Mouse (Mus musculus) hematopoietic multipotent progenitor cell, adult 10-12 weeks (in vitro differentiated cells): ENCODE results near the gene 2410141K09Rik. TPM values are rescaled to one million over a fixed set of nuclear protein-coding genes. Genes with fewer than 3 reads are reported as not detected.

Source experiments
- polyA plus RNA-seq: library from polyadenylated mRNA; stranded (reverse); fragments of >175 nt; gene quantifications from 2 replicates; pipeline ENCODE4 v1.2.3, GENCODE M21; 2012; ENCODE audit warnings: low replicate concordance

Gene 2410141K09Rik
- polyA plus RNA-seq, result not detected in 2 replicates

GRCm38 (mm10) chr13:66441018-66441417, at the start of gene 2410141K09Rik:
Gene 2410141K09Rik, minus strand, starts transcription at chr13:66441118.

Other genes starting within 250 kb of the 2410141K09Rik start
- gene Gm10772, start 213.5 kb downstream of the 2410141K09Rik start, polyA plus RNA-seq, result not detected in 2 replicates